Mouse (Mus musculus) frontal cortex, postnatal 10 days (tissue): ENCODE measurements around the gene Ncmap.

Source experiments
- DNase-seq, 2 experiments: peaks; one replicate each; pipeline ENCODE4 v3.0.0; 2022; ENCODE audit warnings: low spot score in 2 of 2, mixed read lengths in 1 of 2

Ncmap gene

DNA sequence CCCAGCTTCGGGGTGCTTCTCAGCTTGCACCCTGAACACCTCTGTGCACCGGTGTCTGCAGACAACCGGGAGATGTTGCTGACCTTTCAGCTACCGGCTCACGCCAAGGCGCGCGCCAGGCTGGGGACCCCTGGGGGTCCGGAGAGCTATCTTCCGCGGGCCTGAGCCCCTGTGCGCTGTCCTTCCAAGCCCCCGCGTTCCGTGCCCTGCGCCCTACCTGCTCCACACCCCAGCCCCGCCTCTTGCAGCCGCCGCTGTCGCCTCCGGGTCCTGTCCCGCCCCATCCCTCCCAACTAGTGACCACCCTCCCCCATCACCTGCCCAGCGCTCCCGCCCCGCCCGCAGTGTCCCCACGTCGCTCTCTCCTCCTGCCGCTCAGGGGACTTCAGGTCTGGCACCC, at the start of gene Ncmap:
Gene Ncmap (minus strand): TSS at position 237 of the 400 bp plus-strand sequence.
- no peak for DNase-seq

DNA sequence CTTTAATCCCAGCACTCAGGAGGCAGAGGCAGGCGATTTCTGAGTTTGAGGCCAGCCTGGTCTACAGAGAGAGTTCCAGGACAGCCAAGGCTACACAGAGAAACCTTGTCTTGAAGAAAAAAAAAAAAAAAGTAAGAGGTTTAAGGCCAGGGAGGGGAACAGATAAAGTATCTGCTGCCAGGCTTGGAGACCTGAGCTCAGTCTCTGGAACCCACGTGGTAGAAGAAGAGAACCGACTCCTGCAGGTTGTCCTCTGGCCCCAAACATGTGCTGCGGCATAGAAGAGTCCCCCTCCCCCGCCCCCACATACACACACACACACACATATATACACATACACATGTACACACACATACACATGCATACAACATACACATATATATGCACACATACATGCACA, 44.4 kb upstream of the Ncmap start:
- no peak for DNase-seq

GRCm38 (mm10) chr4:135439904-135440522, 42.0 kb upstream of the Ncmap start:
- DNase-seq = no peak

- DNase-seq = peak in 1 of 2 experiments; percentile 21
These were observed 41.2 kb upstream of the Ncmap start for GRCm38 (mm10) chr4:135439188-135439647.

DNA sequence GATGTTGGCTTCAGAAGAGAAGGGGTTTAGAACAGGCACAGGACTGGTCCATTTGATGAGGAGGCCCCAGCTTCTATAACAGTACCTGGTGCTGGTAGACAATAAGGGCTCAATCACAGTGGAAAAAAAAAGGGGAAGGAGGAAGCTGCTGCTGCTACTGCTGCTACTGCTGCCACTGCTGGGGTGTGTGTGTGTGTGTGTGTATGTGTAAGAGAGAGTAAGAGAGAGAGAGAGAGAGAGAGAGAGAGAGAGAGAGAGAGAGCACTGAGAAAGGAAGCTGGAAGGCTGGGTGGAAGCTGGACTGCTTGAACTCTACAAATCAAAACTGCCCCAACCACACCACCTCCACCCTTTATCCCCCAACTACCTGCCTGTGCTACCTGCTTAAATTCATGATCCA, 39.9 kb upstream of the Ncmap start:
- DNase-seq = no peak

- no peak for DNase-seq
These were observed 38.3 kb upstream of the Ncmap start for GRCm38 (mm10) chr4:135436291-135436690.

- no peak for DNase-seq
These were observed 36.4 kb upstream of the Ncmap start for GRCm38 (mm10) chr4:135434395-135434789.

- DNase-seq = peak; percentile 44 to 62
These were observed 35.7 kb upstream of the Ncmap start, which contains the start of gene Rcan3 for GRCm38 (mm10) chr4:135433443-135434394. Gene Rcan3, minus strand, starts transcription at chr4:135433853.

DNA sequence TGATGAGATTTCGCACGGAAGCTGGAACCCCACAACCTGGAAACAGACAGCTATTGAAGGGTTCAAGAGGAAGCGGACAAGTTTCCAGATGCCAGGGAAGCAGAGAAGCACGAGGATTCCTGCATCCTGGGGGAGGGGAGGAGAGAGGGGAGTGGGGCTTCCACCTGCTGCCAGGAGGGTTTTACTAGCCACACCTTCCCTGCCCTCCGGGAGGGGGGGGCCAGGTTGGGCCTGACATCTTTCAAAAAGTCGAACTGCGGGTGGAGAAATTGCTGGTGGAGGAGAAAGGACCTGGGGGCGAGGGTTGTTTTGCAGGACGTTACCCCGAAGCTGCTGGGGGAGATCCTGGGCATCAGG, 35.0 kb upstream of the Ncmap start:
- DNase-seq = peak; percentile 22 to 23

DNA sequence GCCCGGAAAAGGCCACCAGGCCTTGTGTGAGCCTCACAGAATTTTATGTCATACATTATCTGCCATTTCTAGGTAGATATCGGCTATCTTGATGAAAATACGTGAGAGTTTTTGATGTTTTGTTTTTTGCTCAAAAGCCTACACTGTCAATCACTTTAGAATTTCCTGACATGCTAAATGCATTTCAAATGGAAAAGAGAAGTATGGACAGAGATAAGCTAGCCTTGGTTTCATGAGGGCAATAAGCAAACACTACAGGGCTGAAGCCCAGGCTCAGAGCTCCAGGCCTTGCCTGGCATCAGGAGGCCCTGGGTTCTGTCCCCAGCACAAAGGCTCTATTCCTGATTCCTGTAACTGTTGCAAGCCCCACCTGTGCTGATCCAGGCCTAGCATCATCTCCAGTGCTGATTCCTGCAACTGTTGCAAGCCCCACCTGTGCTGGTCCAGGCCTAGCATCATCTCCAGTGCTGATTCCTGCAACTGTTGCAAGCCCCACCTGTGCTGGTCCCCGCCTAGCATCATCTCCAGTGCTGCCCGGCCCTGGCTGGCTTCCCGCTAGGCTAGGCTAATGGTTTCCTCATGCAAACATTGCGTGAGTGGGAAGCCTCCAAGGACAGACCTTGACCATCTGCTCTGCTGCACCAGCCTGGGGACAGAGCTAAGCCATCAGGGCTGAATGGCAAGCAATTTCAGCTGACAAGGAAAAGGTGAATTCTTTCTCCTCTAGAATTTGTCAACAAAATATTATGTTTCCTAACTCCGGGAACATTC, 32.1 kb upstream of the Ncmap start:
- no peak for DNase-seq

- no peak for DNase-seq
These were observed 31.4 kb upstream of the Ncmap start for GRCm38 (mm10) chr4:135429383-135429782.

- no peak for DNase-seq
These were observed 28.6 kb upstream of the Ncmap start for GRCm38 (mm10) chr4:135426587-135426986.

DNA sequence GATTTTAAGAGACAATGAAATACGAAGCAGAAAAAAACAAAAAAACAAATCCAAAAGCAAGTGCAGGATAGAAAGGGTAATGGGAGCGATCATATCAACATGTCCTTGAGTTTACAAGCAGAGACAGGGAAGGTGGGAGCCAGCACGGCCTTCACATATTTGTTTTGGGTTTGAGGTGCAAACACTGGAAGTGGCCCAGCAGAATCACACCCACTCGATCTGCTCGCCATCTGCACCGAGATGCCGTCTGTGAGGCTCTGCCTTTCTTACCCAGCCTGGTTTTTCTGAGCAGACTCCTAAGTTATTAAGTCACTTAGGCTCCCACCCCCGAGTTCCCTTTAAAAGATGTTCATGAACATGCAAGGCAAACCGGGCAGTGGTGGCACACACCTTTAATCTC, 27.6 kb upstream of the Ncmap start:
- peak; percentile 47 to 52 for DNase-seq

GRCm38 (mm10) chr4:135420961-135421360, 22.9 kb upstream of the Ncmap start:
- DNase-seq = no peak

DNA sequence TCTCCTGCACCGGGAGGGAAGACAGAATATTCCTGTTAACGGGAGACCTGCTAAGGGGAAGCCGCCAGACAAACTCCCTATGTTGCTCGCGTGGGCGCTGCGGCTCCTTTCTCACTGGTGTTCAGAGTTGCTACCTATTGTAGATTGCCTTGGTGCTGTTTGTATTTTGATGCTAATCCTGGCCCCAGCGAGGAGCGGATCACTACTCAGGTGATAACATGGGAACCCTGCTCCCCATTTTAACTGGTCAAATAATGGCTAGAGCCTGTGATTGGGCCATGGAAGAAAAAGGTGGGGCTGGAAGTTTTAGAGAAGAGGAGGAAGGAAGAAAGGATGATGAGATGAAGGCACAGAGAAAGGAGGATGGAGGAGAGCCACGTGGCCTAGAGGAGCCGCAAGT, 22.4 kb upstream of the Ncmap start:
- DNase-seq = no peak

DNA sequence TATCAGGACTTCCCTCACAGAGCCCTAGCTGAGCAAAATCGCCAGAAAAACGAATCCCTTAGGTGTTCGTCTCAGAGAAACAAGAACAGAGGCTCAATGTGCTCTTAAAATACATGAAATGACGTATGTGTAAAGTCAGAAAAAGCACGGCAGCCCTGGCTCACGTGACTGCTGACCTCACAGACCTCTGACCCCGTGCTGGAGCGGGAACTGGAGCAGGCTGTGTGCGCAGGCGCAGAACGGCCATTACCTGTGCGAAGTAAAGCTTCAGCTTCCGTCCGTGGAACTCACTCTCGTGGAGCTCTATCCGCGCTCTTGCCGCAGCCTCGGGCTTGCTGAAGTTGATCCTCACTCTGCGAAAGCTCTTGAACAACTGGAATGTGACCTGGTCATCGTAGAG, 22.0 kb upstream of the Ncmap start:
- no peak for DNase-seq

DNA sequence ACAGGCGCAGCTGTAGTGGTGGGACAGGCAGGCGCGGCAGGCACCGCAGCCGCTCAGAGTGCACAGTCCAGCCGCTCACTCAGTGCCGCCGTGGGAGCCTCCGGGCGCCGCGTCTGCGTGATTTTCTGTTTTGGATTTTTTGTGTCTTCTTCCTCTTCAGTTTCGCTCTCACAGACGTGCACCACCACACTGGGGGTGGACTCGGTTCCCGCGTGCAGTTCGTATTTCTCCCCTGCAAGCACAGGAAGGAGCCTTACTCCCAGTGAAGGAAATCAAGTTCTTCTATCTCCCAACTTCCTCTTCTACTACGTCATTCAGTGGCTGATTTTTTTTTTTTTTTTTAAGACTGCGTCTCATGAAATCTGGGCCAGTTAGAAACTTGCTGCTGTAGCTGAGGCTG, 18.3 kb upstream of the Ncmap start:
- no peak for DNase-seq

DNA sequence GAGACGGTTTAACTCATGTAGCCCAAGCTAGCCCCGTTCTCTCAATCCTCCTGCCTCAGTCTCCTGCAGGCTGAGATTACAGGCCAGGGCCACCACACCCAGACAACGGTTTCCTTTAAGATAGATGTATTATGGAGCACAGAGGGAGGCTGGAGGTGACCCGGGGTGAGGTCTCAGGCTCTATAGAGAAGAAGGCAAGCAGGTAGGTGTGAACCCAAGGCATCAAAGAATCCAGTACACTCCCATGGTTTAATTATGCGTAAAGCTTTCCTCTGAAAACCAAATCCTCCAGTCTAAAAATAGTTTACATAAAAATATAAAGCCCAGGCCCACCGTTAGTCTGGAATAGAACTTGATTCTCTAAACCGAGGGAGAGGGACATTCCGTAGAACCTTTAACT, 15.5 kb upstream of the Ncmap start:
- DNase-seq = no peak

DNA sequence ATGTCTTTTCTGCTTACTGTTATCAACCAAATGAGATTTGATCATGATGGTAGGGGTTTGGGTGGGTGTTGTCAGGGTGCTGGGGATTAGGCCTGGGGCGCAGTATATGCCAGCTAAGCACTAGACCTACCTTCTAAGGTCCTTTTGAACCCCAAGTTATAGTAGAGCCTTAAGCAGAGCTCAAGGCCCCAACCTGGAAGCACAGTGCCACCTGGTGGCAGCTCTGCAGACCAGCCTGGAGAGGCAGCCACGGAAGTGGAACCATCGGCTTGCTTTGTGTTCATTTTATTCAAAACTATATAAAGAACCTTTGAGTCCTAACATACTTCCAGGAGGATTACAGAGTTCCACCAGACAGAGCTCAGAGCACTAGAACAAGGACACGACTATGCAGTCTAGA, 13.6 kb upstream of the Ncmap start:
- peak in 1 of 2 experiments; percentile 24 for DNase-seq

DNA sequence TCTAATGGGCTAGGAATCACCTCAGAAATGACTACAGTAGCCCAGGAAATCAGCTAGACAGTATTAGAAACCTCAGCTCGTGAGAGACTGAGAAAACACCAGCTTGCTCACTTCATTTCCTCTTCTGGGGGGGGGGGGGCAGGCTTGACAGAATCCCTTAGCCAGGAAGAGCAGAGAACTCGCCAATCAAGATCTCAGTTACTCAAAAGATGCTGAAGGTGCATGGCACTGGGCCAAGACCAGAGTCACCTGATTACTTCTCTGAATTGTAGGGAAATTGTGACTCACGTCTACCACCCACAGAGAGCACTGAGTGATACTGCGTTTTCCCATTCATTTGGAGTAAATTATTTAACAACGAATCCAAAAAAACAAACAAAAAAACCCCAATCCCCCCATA, 8.2 kb upstream of the Ncmap start:
- peak; percentile 44 to 52 for DNase-seq

DNA sequence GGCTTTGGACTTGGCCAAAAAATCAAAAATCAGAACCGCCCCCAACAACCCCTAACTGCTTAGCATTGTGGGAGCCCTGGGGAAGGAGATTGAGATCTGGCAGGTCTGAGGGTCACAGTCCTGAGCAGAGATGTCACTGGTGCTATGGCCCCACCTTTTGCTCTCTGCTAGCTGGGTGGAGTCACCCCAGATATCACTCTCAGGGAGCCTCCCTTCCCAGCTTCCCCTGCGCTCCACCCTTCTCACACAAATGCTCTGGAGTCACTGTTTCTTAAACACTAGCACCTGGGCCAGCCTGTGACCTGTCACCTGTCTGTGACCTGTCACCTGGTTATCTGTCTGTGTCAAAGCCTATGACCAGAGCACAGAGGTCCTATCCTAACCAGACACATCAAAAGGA, 6.9 kb upstream of the Ncmap start:
- no peak for DNase-seq

DNA sequence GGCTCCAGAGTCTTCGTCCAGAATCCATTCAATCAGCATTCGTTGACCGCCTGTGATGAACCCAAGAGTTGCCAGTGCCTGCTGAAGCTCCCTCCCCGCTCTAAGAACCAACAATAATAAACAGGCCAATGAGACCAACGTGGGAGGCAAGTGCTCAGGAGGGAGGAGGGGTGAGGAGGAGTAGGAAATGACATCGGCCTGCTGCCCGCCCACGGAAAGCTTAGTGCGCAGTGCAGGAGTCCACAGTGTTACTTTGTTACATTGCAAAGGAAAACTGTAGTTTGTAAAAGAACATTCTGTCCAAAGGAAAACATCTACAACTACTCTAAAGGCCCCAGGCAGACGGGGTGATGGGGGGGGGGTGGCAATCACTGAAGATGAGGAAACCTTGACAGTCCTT, 6.0 kb upstream of the Ncmap start:
- DNase-seq = no peak
